Mouse (Mus musculus): ENCODE results near the gene Nr4a1.

GRCm38 (mm10) chr15:101283911-101284750 lies 30.1 kb downstream of the Nr4a1 start, which contains the start of gene Atg101:
- TF ChIP-seq GATA1 (IDR thresholded peaks at IDR 0.05; ENCODE audit: low read length) = no peak
- no peak for TF ChIP-seq TAL1 (IDR thresholded peaks at IDR 0.05; ENCODE audit: low read length)

Data from erythroblast, embryonic 14.5 days (primary cell).